Mouse (Mus musculus): ENCODE measurements around the gene Fam124a. TPM values are rescaled to one million over a fixed set of nuclear protein-coding genes. Genes with fewer than 3 reads are reported as not detected.

Fam124a gene
- polyA plus RNA-seq (2016; fragmentation: Nextera tagmentation; extraction: Ambion mirVana), result 1.9 and 3.1 TPM in 2 replicates

GRCm38 (mm10) chr14:62555309-62555829, at the start of gene Fam124a:
Fam124a (plus strand) TSS chr14:62555737.
- H3K4me3 ChIP-seq, result peak within 1 kb of the TSS; percentile 69
- peak; percentile 81 for ATAC-seq (ENCODE audit: insufficient number of reproducible peaks, low FRiP score)
- no peaks in the 10 kb centered on the region for H3K36me3 ChIP-seq
- peaks cover 17% of the 10 kb centered on the region for H3K4me1 ChIP-seq (replicated peaks)
- H3K9ac ChIP-seq, result peak within 1 kb of the TSS; percentile 84
- WGBS, result under 1% methylated on average over 50 of the region's 51 CpGs
- peaks cover 27% of the 10 kb centered on the region for H3K27me3 ChIP-seq (replicated peaks)
- H3K4me2 ChIP-seq, result peak within 1 kb of the TSS; percentile 98
- no peaks in the 10 kb centered on the region for H3K9me3 ChIP-seq (replicated peaks)
- no peak within 1 kb of the TSS for H3K27ac ChIP-seq (ENCODE audit: poor library complexity, severe bottlenecking)

- H3K4me1 ChIP-seq (replicated peaks), result no peaks in the 10 kb centered on the region
- H3K27ac ChIP-seq (ENCODE audit: poor library complexity, severe bottlenecking), result no peak overlapping the region
- no peaks in the 10 kb centered on the region for H3K27me3 ChIP-seq (replicated peaks)
- H3K9ac ChIP-seq, result no peak overlapping the region
- no peak overlapping the region for H3K4me2 ChIP-seq
- no peaks in the 10 kb centered on the region for H3K9me3 ChIP-seq (replicated peaks)
- WGBS, result 84% methylated on average over 3 of the region's 3 CpGs
- no peak overlapping the region for H3K4me3 ChIP-seq
- H3K36me3 ChIP-seq, result no peaks in the 10 kb centered on the region
- no peak for ATAC-seq (ENCODE audit: insufficient number of reproducible peaks, low FRiP score)
These were observed 49.3 kb upstream of the Fam124a start for GRCm38 (mm10) chr14:62506261-62506660.

- ATAC-seq (ENCODE audit: insufficient number of reproducible peaks, low FRiP score), result no peak
- 62% methylated on average over 3 of the region's 3 CpGs for WGBS
- Histone ChIP-seq H3K9me3 (replicated peaks) (no peaks in the 10 kb centered on the region), H3K9ac (no peak overlapping the region), H3K36me3 (no peaks in the 10 kb centered on the region), H3K4me2 (no peak overlapping the region), H3K4me3 (no peak overlapping the region), H3K27ac (ENCODE audit: poor library complexity, severe bottlenecking) (no peak overlapping the region), H3K27me3 (replicated peaks) (no peaks in the 10 kb centered on the region), H3K4me1 (replicated peaks) (no peaks in the 10 kb centered on the region)
These were observed 46.2 kb upstream of the Fam124a start for GRCm38 (mm10) chr14:62509350-62509749.

- Histone ChIP-seq H3K4me1 (replicated peaks) (no peaks in the 10 kb centered on the region), H3K4me2 (no peak overlapping the region), H3K27ac (ENCODE audit: poor library complexity, severe bottlenecking) (no peak overlapping the region), H3K27me3 (replicated peaks) (no peaks in the 10 kb centered on the region), H3K36me3 (no peaks in the 10 kb centered on the region), H3K9me3 (replicated peaks) (no peaks in the 10 kb centered on the region), H3K9ac (no peak overlapping the region), H3K4me3 (no peak overlapping the region)
- WGBS, result 64% methylated on average over 1 of the region's 1 CpGs
- no peak for ATAC-seq (ENCODE audit: insufficient number of reproducible peaks, low FRiP score)
These were observed 42.7 kb upstream of the Fam124a start for GRCm38 (mm10) chr14:62512845-62513244.

- no peak for ATAC-seq (ENCODE audit: insufficient number of reproducible peaks, low FRiP score)
- H3K36me3 ChIP-seq, result no peaks in the 10 kb centered on the region
- 52% methylated on average over 2 of the region's 2 CpGs for WGBS
These were observed 24.6 kb upstream of the Fam124a start for GRCm38 (mm10) chr14:62530951-62531350.

GRCm38 (mm10) chr14:62536127-62536526, 19.4 kb upstream of the Fam124a start:
- Histone ChIP-seq H3K27ac (ENCODE audit: poor library complexity, severe bottlenecking) (no peak overlapping the region), H3K27me3 (replicated peaks) (no peaks in the 10 kb centered on the region), H3K4me1 (replicated peaks) (no peaks in the 10 kb centered on the region), H3K9ac (no peak overlapping the region), H3K9me3 (replicated peaks) (no peaks in the 10 kb centered on the region), H3K4me2 (no peak overlapping the region), H3K36me3 (no peaks in the 10 kb centered on the region), H3K4me3 (no peak overlapping the region)
- 49% methylated on average over 5 of the region's 5 CpGs for WGBS
- ATAC-seq (ENCODE audit: insufficient number of reproducible peaks, low FRiP score), result no peak

More at GRCm38 (mm10) chr14:62530951-62531350, 24.6 kb upstream of the Fam124a start:
- Histone ChIP-seq H3K9ac (no peak overlapping the region), H3K27me3 (replicated peaks) (no peaks in the 10 kb centered on the region), H3K4me2 (no peak overlapping the region), H3K27ac (ENCODE audit: poor library complexity, severe bottlenecking) (no peak overlapping the region), H3K4me1 (replicated peaks) (no peaks in the 10 kb centered on the region), H3K4me3 (no peak overlapping the region), H3K9me3 (replicated peaks) (no peaks in the 10 kb centered on the region)

- Histone ChIP-seq H3K4me3 (no peak overlapping the region), H3K9me3 (replicated peaks) (no peaks in the 10 kb centered on the region), H3K4me2 (no peak overlapping the region), H3K27me3 (replicated peaks) (no peaks in the 10 kb centered on the region), H3K9ac (no peak overlapping the region), H3K4me1 (replicated peaks) (no peaks in the 10 kb centered on the region), H3K27ac (ENCODE audit: poor library complexity, severe bottlenecking) (no peak overlapping the region), H3K36me3 (no peaks in the 10 kb centered on the region)
- ATAC-seq (ENCODE audit: insufficient number of reproducible peaks, low FRiP score), result no peak
- 57% methylated on average over 5 of the region's 5 CpGs for WGBS
These were observed 18.5 kb upstream of the Fam124a start for GRCm38 (mm10) chr14:62536988-62537387.

- H3K36me3 ChIP-seq, result no peaks in the 10 kb centered on the region
- 81% methylated on average over 3 of the region's 3 CpGs for WGBS
These were observed 15.7 kb upstream of the Fam124a start for GRCm38 (mm10) chr14:62539834-62540233.

GRCm38 (mm10) chr14:62541751-62542150, 13.8 kb upstream of the Fam124a start:
- no peaks in the 10 kb centered on the region; the same call in 1 of the 2 replicates for H3K4me1 ChIP-seq (replicated peaks)
- 0 out of 2 replicates have a peak, but pooled peaks cover 3% of the 10 kb centered on the region for H3K9me3 ChIP-seq (replicated peaks)
- WGBS, result 73% methylated on average over 1 of the region's 1 CpGs

More at GRCm38 (mm10) chr14:62539834-62540233, 15.7 kb upstream of the Fam124a start:
- no peak for ATAC-seq (ENCODE audit: insufficient number of reproducible peaks, low FRiP score)
- no peak overlapping the region for H3K9ac ChIP-seq
- H3K27me3 ChIP-seq (replicated peaks), result no peaks in the 10 kb centered on the region
- 0 out of 2 replicates have a peak, but pooled peaks cover 3% of the 10 kb centered on the region for H3K9me3 ChIP-seq (replicated peaks)
- H3K4me3 ChIP-seq, result no peak overlapping the region
- H3K4me2 ChIP-seq, result no peak overlapping the region
- no peaks in the 10 kb centered on the region; the same call in 1 of the 2 replicates for H3K4me1 ChIP-seq (replicated peaks)
- H3K27ac ChIP-seq (ENCODE audit: poor library complexity, severe bottlenecking), result no peak overlapping the region

GRCm38 (mm10) chr14:62546296-62546695, 9.2 kb upstream of the Fam124a start:
- Histone ChIP-seq H3K36me3 (no peaks in the 10 kb centered on the region), H3K9ac (no peak overlapping the region), H3K27me3 (replicated peaks) (no peaks in the 10 kb centered on the region), H3K9me3 (replicated peaks) (0 out of 2 replicates have a peak, but pooled peaks cover 3% of the 10 kb centered on the region), H3K27ac (ENCODE audit: poor library complexity, severe bottlenecking) (no peak overlapping the region), H3K4me2 (no peak overlapping the region), H3K4me3 (no peak overlapping the region), H3K4me1 (replicated peaks) (peaks cover 2% of the 10 kb centered on the region; the same call in 1 of the 2 replicates)
- 80% methylated on average over 6 of the region's 6 CpGs for WGBS
- no peak for ATAC-seq (ENCODE audit: insufficient number of reproducible peaks, low FRiP score)

More at GRCm38 (mm10) chr14:62541751-62542150, 13.8 kb upstream of the Fam124a start:
- no peak overlapping the region for H3K9ac ChIP-seq
- H3K27ac ChIP-seq (ENCODE audit: poor library complexity, severe bottlenecking), result no peak overlapping the region
- H3K4me2 ChIP-seq, result no peak overlapping the region
- H3K36me3 ChIP-seq, result no peaks in the 10 kb centered on the region
- H3K4me3 ChIP-seq, result no peak overlapping the region
- no peaks in the 10 kb centered on the region for H3K27me3 ChIP-seq (replicated peaks)
- no peak for ATAC-seq (ENCODE audit: insufficient number of reproducible peaks, low FRiP score)

- Histone ChIP-seq H3K4me3 (no peak overlapping the region), H3K9ac (no peak overlapping the region), H3K36me3 (no peaks in the 10 kb centered on the region), H3K27ac (ENCODE audit: poor library complexity, severe bottlenecking) (no peak overlapping the region), H3K4me2 (no peak overlapping the region), H3K27me3 (replicated peaks) (no peaks in the 10 kb centered on the region), H3K4me1 (replicated peaks) (peaks cover 2% of the 10 kb centered on the region; the same call in 1 of the 2 replicates), H3K9me3 (replicated peaks) (0 out of 2 replicates have a peak, but pooled peaks cover 3% of the 10 kb centered on the region)
- 67% methylated on average over 4 of the region's 4 CpGs for WGBS
- no peak for ATAC-seq (ENCODE audit: insufficient number of reproducible peaks, low FRiP score)
These were observed 8.8 kb upstream of the Fam124a start for GRCm38 (mm10) chr14:62546746-62547145.

GRCm38 (mm10) chr14:62550121-62550520, 5.4 kb upstream of the Fam124a start:
- H3K9me3 ChIP-seq (replicated peaks), result no peaks in the 10 kb centered on the region
- peaks cover 7% of the 10 kb centered on the region; the same call in 1 of the 2 replicates for H3K27me3 ChIP-seq (replicated peaks)
- H3K4me3 ChIP-seq, result no peak overlapping the region
- ATAC-seq (ENCODE audit: insufficient number of reproducible peaks, low FRiP score), result no peak
- no peak overlapping the region for H3K9ac ChIP-seq
- H3K4me1 ChIP-seq (replicated peaks), result peaks cover 7% of the 10 kb centered on the region
- H3K36me3 ChIP-seq, result no peaks in the 10 kb centered on the region
- 13% methylated on average over 4 of the region's 4 CpGs for WGBS
- H3K27ac ChIP-seq (ENCODE audit: poor library complexity, severe bottlenecking), result no peak overlapping the region
- no peak overlapping the region for H3K4me2 ChIP-seq
